Mouse (Mus musculus): ENCODE results near the gene 5730596B20Rik. TPM values are rescaled to one million over a fixed set of nuclear protein-coding genes. Genes with fewer than 3 reads are reported as not detected.

The 5730596B20Rik gene
- total RNA-seq, 2 experiments from 2014 or later = not detected

Other genes with a start within 250 kb of the 5730596B20Rik start
- 83.9 and 91.6 TPM in 2 replicates for gene Skap2, start 164.9 kb upstream of the 5730596B20Rik start, total RNA-seq (2014; fragmentation: Nextera tagmentation)
- gene Skap2, start 164.9 kb upstream of the 5730596B20Rik start, total RNA-seq (2017) = 163 and 204 TPM in 2 replicates
- 0.43 TPM in 1 of 2 replicates, not detected in the other for gene Hoxa1, start 19.2 kb upstream of the 5730596B20Rik start, total RNA-seq (2014; fragmentation: Nextera tagmentation)
- gene Hoxa1, start 19.2 kb upstream of the 5730596B20Rik start, total RNA-seq (2017) = 0.46 TPM in 1 of 2 replicates, not detected in the other
- gene Hoxa2, start 12.7 kb upstream of the 5730596B20Rik start, total RNA-seq (2014; fragmentation: Nextera tagmentation) = 0.53 TPM in 1 of 2 replicates, not detected in the other
- gene Hoxa2, start 12.7 kb upstream of the 5730596B20Rik start, total RNA-seq (2017) = not detected in 2 replicates
- 0.15 and 1.5 TPM in 2 replicates for gene Hoxa4, start 14.3 kb downstream of the 5730596B20Rik start, total RNA-seq (2014; fragmentation: Nextera tagmentation)
- gene Hoxa4, start 14.3 kb downstream of the 5730596B20Rik start, total RNA-seq (2017) = 0.17 and 0.41 TPM in 2 replicates
- 2.3 and 2.8 TPM in 2 replicates for gene Hoxa5, start 27.1 kb downstream of the 5730596B20Rik start, total RNA-seq (2014; fragmentation: Nextera tagmentation)
- gene Hoxa5, start 27.1 kb downstream of the 5730596B20Rik start, total RNA-seq (2017) = 0.36 and 0.43 TPM in 2 replicates
- gene Hoxa6, start 31.2 kb downstream of the 5730596B20Rik start, total RNA-seq (2014; fragmentation: Nextera tagmentation) = 1.3 TPM in 1 of 2 replicates, not detected in the other
- 0.41 TPM in 1 of 2 replicates, not detected in the other for gene Hoxa6, start 31.2 kb downstream of the 5730596B20Rik start, total RNA-seq (2017)
- gene Hoxa3, start 35.8 kb downstream of the 5730596B20Rik start, total RNA-seq (2014; fragmentation: Nextera tagmentation) = 1.7 and 3.1 TPM in 2 replicates
- 0.34 TPM in 1 of 2 replicates, not detected in the other for gene Hoxa3, start 35.8 kb downstream of the 5730596B20Rik start, total RNA-seq (2017)
- not detected in 2 replicates for gene Gm28308, start 35.8 kb downstream of the 5730596B20Rik start, total RNA-seq (2014; fragmentation: Nextera tagmentation)
- gene Gm28308, start 35.8 kb downstream of the 5730596B20Rik start, total RNA-seq (2017) = not detected in 2 replicates
- gene Hoxa7, start 44.4 kb downstream of the 5730596B20Rik start, total RNA-seq (2014; fragmentation: Nextera tagmentation) = 18.3 and 20.5 TPM in 2 replicates
- gene Hoxa7, start 44.4 kb downstream of the 5730596B20Rik start, total RNA-seq (2017) = 6.4 and 10.8 TPM in 2 replicates
- gene Hoxa9, start 53.6 kb downstream of the 5730596B20Rik start, total RNA-seq (2014; fragmentation: Nextera tagmentation) = 8.9 and 14.7 TPM in 2 replicates
- gene Hoxa9, start 53.6 kb downstream of the 5730596B20Rik start, total RNA-seq (2017) = 16.8 and 24.4 TPM in 2 replicates
- gene Hoxa10, start 63.4 kb downstream of the 5730596B20Rik start, total RNA-seq (2014; fragmentation: Nextera tagmentation) = 0.47 TPM in 1 of 2 replicates, not detected in the other
- gene Hoxa10, start 63.4 kb downstream of the 5730596B20Rik start, total RNA-seq (2017) = 0.57 TPM in 1 of 2 replicates, not detected in the other
- not detected in 2 replicates for gene Hoxa11, start 68.3 kb downstream of the 5730596B20Rik start, total RNA-seq (2014; fragmentation: Nextera tagmentation)
- not detected in 2 replicates for gene Hoxa11, start 68.3 kb downstream of the 5730596B20Rik start, total RNA-seq (2017)
- gene Hoxa13, start 83.4 kb downstream of the 5730596B20Rik start, total RNA-seq (2014; fragmentation: Nextera tagmentation) = not detected in 2 replicates
- not detected in 2 replicates for gene Hoxa13, start 83.4 kb downstream of the 5730596B20Rik start, total RNA-seq (2017)
- not detected in 2 replicates for gene Evx1, start 136.0 kb downstream of the 5730596B20Rik start, total RNA-seq (2014; fragmentation: Nextera tagmentation)
- not detected in 2 replicates for gene Evx1, start 136.0 kb downstream of the 5730596B20Rik start, total RNA-seq (2017)